Mouse (Mus musculus) kidney, embryonic 14.5 days (tissue): ENCODE data around the gene Riox1. TPM values are rescaled to one million over a fixed set of nuclear protein-coding genes. Genes with fewer than 3 reads are reported as not detected.
"Not testable (repeated sequence)": the region's sequence is repeated elsewhere in the genome, so short reads cannot be mapped to it uniquely, and the experiment has no call there.

ENCODE experiments used
- ATAC-seq: fragments of 200-750 bp; cut with Nextera tagmentation; 2 replicates; pipeline ENCODE4 v1.8.0; 2017; ENCODE audit warnings: moderate number of reproducible peaks, mild to moderate bottlenecking, moderate TSS enrichment, moderate library complexity; ENCODE audit not compliant: low FRiP score, low TSS enrichment
- H3K27ac ChIP-seq: fragments of 300-500 bp; sonication (generic); 2 replicates; pipeline ENCODE4 v1.5.1; 2014; ENCODE audit warnings: low read depth, mild to moderate bottlenecking, low read length, moderate library complexity, mixed read lengths
- H3K27me3 ChIP-seq: fragments of 300-500 bp; sonication (generic); 2 replicates; pipeline ENCODE4 v1.6.1; 2014; ENCODE audit warnings: mild to moderate bottlenecking, low read length; ENCODE audit not compliant: control insufficient read depth, insufficient read depth
- H3K36me3 ChIP-seq: fragments of 300-500 bp; sonication (generic); 2 replicates; pipeline ENCODE4 v1.6.1; 2014; ENCODE audit warnings: low read length, mixed read lengths; ENCODE audit not compliant: control insufficient read depth, insufficient read depth
- H3K4me1 ChIP-seq: fragments of 300-500 bp; sonication (generic); 2 replicates; pipeline ENCODE4 v1.6.1; 2014; ENCODE audit warnings: low read length, mixed read lengths; ENCODE audit not compliant: control insufficient read depth, insufficient read depth
- H3K4me2 ChIP-seq: fragments of 300-500 bp; sonication (generic); replicated peaks from 2 replicates; pipeline ENCODE4 v1.6.1; 2014; ENCODE audit warnings: low read depth, mild to moderate bottlenecking, low read length
- H3K4me3 ChIP-seq: fragments of 300-500 bp; sonication (generic); 2 replicates; pipeline ENCODE4 v1.5.1; 2014; ENCODE audit warnings: mild to moderate bottlenecking, low read length
- H3K9ac ChIP-seq: fragments of 300-500 bp; sonication (generic); 2 replicates; pipeline ENCODE4 v1.6.1; 2014; ENCODE audit warnings: low read depth, mild to moderate bottlenecking, low read length, moderate library complexity
- H3K9me3 ChIP-seq: fragments of 300-500 bp; sonication (generic); 2 replicates; pipeline ENCODE4 v1.6.1; 2016; ENCODE audit warnings: low read length; ENCODE audit not compliant: control insufficient read depth
- WGBS: fragments of 180-500 bp; shearing (Covaris S2); extraction: QIAGEN DNeasy Blood & Tissue Kit; methylation state at CpG from one replicate; pipeline ENCODE4 v1.1.7; 2014; 5-methylcytosine and 5-hydroxymethylcytosine counted together
- polyA plus RNA-seq: library from polyadenylated mRNA; unstranded; fragments of >200 nt; fragmentation: Nextera tagmentation; extraction: Ambion mirVana; gene quantifications from 2 replicates; pipeline ENCODE4 v1.2.1, GENCODE M21; 2014

Gene Riox1
- polyA plus RNA-seq, 1 experiment from 2014 or later: 16.2 TPM

- no peak overlapping the region for H3K4me2 ChIP-seq
- peaks cover 5% of the 10 kb centered on the region; the same call in 1 of the 2 replicates for H3K36me3 ChIP-seq
- H3K4me3 ChIP-seq: no peak overlapping the region
- 66% methylated on average over 2 of the region's 2 CpGs for WGBS
- no peak for ATAC-seq
- no peak overlapping the region for H3K27ac ChIP-seq
- H3K9ac ChIP-seq: no peak overlapping the region
- peaks cover 14% of the 10 kb centered on the region for H3K4me1 ChIP-seq
- no peaks in the 10 kb centered on the region for H3K9me3 ChIP-seq
- no peaks in the 10 kb centered on the region for H3K27me3 ChIP-seq
These were observed 46.8 kb downstream of the Riox1 start for GRCm38 (mm10) chr12:83997221-83997620.

- Histone ChIP-seq H3K36me3 (peaks cover 3% of the 10 kb centered on the region; the same call in 1 of the 2 replicates), H3K27me3 (no peaks in the 10 kb centered on the region), H3K9ac (no peak overlapping the region), H3K4me1 (peaks cover 14% of the 10 kb centered on the region), H3K27ac (no peak overlapping the region), H3K9me3 (0 out of 2 replicates have a peak, but pooled peaks cover 2% of the 10 kb centered on the region), H3K4me3 (no peak overlapping the region), H3K4me2 (no peak overlapping the region)
- peak; percentile 60; the same call in 1 of the 2 replicates for ATAC-seq
- WGBS: 43% methylated on average over 11 of the region's 11 CpGs
These were observed 48.1 kb downstream of the Riox1 start for GRCm38 (mm10) chr12:83998341-83999107.

- not testable (repeated sequence) for H3K27me3 ChIP-seq, H3K9me3 ChIP-seq, H3K4me2 ChIP-seq, H3K27ac ChIP-seq, H3K9ac ChIP-seq, H3K36me3 ChIP-seq, H3K4me3 ChIP-seq
- WGBS: 37% methylated on average over 8 of the region's 8 CpGs
- 0 out of 2 replicates have a peak, but pooled peaks have one; percentile 39 for ATAC-seq
- peaks cover 14% of the 10 kb centered on the region for H3K4me1 ChIP-seq
These were observed 48.8 kb downstream of the Riox1 start for GRCm38 (mm10) chr12:83999237-83999636.

- peaks cover 14% of the 10 kb centered on the region for H3K4me1 ChIP-seq
- no peak overlapping the region for H3K4me2 ChIP-seq
- H3K36me3 ChIP-seq: no peaks in the 10 kb centered on the region
- no peak overlapping the region for H3K27ac ChIP-seq
- WGBS: 23% methylated on average over 3 of the region's 3 CpGs
- H3K27me3 ChIP-seq: no peaks in the 10 kb centered on the region
- no peak overlapping the region for H3K4me3 ChIP-seq
- H3K9me3 ChIP-seq: 0 out of 2 replicates have a peak, but pooled peaks cover 2% of the 10 kb centered on the region
- H3K9ac ChIP-seq: no peak overlapping the region
- ATAC-seq: no peak
These were observed 50.0 kb downstream of the Riox1 start for GRCm38 (mm10) chr12:84000418-84000817.

Other genes with a start within 250 kb of the Riox1 start
- 0.31 and 0.53 TPM in 2 replicates for gene Papln, start 187.0 kb upstream of the Riox1 start, polyA plus RNA-seq
- 26.4 and 34.1 TPM in 2 replicates for gene Numb, start 28.7 kb upstream of the Riox1 start, polyA plus RNA-seq
- gene Heatr4, start 34.2 kb downstream of the Riox1 start, polyA plus RNA-seq: not detected in 2 replicates
- gene Acot2, start 37.3 kb downstream of the Riox1 start, polyA plus RNA-seq: 32.7 and 37.5 TPM in 2 replicates
- gene Acot1, start 58.9 kb downstream of the Riox1 start, polyA plus RNA-seq: 48.9 and 55.2 TPM in 2 replicates
- gene Acot4, start 87.8 kb downstream of the Riox1 start, polyA plus RNA-seq: 1.3 and 3.4 TPM in 2 replicates
- not detected in 2 replicates for gene Gm49366, start 88.3 kb downstream of the Riox1 start, polyA plus RNA-seq
- gene Acot3, start 101.5 kb downstream of the Riox1 start, polyA plus RNA-seq: 0.55 and 0.79 TPM in 2 replicates
- not detected in 2 replicates for gene Acot5, start 118.7 kb downstream of the Riox1 start, polyA plus RNA-seq
- 1.7 and 2.0 TPM in 2 replicates for gene Acot6, start 150.0 kb downstream of the Riox1 start, polyA plus RNA-seq
- gene Dnal1, start 163.8 kb downstream of the Riox1 start, polyA plus RNA-seq: 5.1 and 5.5 TPM in 2 replicates
- gene Pnma1, start 197.9 kb downstream of the Riox1 start, polyA plus RNA-seq: 0.24 and 0.51 TPM in 2 replicates